In genomic region chr9:50586955-50587354, GRCm38 (mm10) we compare ENCODE assay signal across 23 mouse cellular contexts. TPM values are rescaled to one million over a fixed set of nuclear protein-coding genes. Genes with fewer than 3 reads are reported as not detected.
"Had no signal": no experiment of that assay in that cellular context is flagged by ENCODE, and none has a peak within 500 bp of the region (broad histone marks: within the 10 kb centered on the region; RNA-seq: fewer than 3 reads in every experiment).

No protein-coding gene starts in this region.

- H3K36me3 ChIP-seq: kidney, embryonic 15.5 days; limb, embryonic 15.5 days; liver, embryonic 13.5 days; neural tube, embryonic 15.5 days had no signal

- H3K27me3 ChIP-seq: kidney, embryonic 15.5 days; limb, embryonic 15.5 days; liver, embryonic 13.5 days; neural tube, embryonic 15.5 days had no signal

- H3K4me1 ChIP-seq: kidney, embryonic 15.5 days; limb, embryonic 15.5 days; neural tube, embryonic 15.5 days had no signal

- H3K9ac ChIP-seq: kidney, embryonic 15.5 days; limb, embryonic 15.5 days; liver, embryonic 13.5 days; neural tube, embryonic 15.5 days had no signal

- H3K27ac ChIP-seq: kidney, embryonic 15.5 days; limb, embryonic 15.5 days; liver, embryonic 13.5 days; neural tube, embryonic 15.5 days had no signal

- H3K4me3 ChIP-seq: kidney, embryonic 15.5 days; limb, embryonic 15.5 days; liver, embryonic 13.5 days; myocyte; neural tube, embryonic 15.5 days had no signal

- DNase-seq: kidney, adult 2 months; kidney, postnatal 14 days; layer of hippocampus, adult 9-11 months; layer of hippocampus, postnatal 36 days; liver, embryonic 13.5 days; lung, adult 18-20 months; lung, postnatal 36 days; midbrain, embryonic 14.5 days; right cerebral cortex, adult 18-20 months; right cerebral cortex, postnatal 25 days; thymus, adult 18-20 months; thymus, postnatal 14 days had no signal

- H3K9me3 ChIP-seq: kidney, embryonic 15.5 days; limb, embryonic 15.5 days; liver, embryonic 13.5 days; neural tube, embryonic 15.5 days had no signal

- H3K4me2 ChIP-seq: kidney, embryonic 15.5 days; limb, embryonic 15.5 days; liver, embryonic 13.5 days; neural tube, embryonic 15.5 days had no signal

RNA-seq across cellular contexts. Expression of gene Tex12, which starts 25.8 kb away (rescaled TPM):
- total RNA-seq: layer of hippocampus, adult 18-20 months; layer of hippocampus, postnatal 36 days; left cerebral cortex, adult 8-10 months; left cerebral cortex, postnatal 25 days; megakaryocyte progenitor cell, adult 5-6 weeks had no signal
- polyA plus RNA-seq: kidney, adult 2 months; limb, embryonic 11.5 days; limb, embryonic 15.5 days; liver, embryonic 13.5 days; lung, embryonic 16.5 days; myocyte; neural tube, embryonic 11.5 days had no signal
